Mouse (Mus musculus): Measurements from ENCODE around the gene Chkb.

- TF ChIP-seq EP300 (IDR thresholded peaks at IDR 0.05; ENCODE audit: low read depth) (no peak), CTCF (IDR thresholded peaks at IDR 0.05; ENCODE audit: low read depth) (no peak)
These were observed 1.4 kb downstream of the Chkb start for GRCm38 (mm10) chr15:89428136-89428790.

Data from liver, postnatal 0 days (tissue).